Mouse (Mus musculus) forebrain, embryonic 12.5 days (tissue): Measurements from ENCODE around the gene Tgfb1. TPM values are rescaled to one million over a fixed set of nuclear protein-coding genes. Genes with fewer than 3 reads are reported as not detected.

Experiments
- ATAC-seq: fragments of 200-750 bp; cut with Nextera tagmentation; 2 replicates; pipeline ENCODE4 v1.8.0; 2017; ENCODE audit warnings: moderate TSS enrichment; ENCODE audit not compliant: low FRiP score
- H3K27ac ChIP-seq: fragments of 300-500 bp; sonication (generic); 2 replicates; pipeline ENCODE4 v1.5.1; 2016; ENCODE audit warnings: mild to moderate bottlenecking
- H3K27me3 ChIP-seq: fragments of 300-500 bp; sonication (generic); 2 replicates; pipeline ENCODE4 v1.6.1; 2016; ENCODE audit warnings: mild to moderate bottlenecking
- H3K36me3 ChIP-seq: fragments of 300-500 bp; sonication (generic); replicated peaks from 2 replicates; pipeline ENCODE4 v1.6.1; 2016; ENCODE audit warnings: mild to moderate bottlenecking
- H3K4me1 ChIP-seq: fragments of 300-500 bp; sonication (generic); 2 replicates; pipeline ENCODE4 v1.6.1; 2016
- H3K4me2 ChIP-seq: fragments of 300-500 bp; sonication (generic); 2 replicates; pipeline ENCODE4 v1.6.1; 2016; ENCODE audit warnings: mild to moderate bottlenecking, moderate library complexity
- H3K4me3 ChIP-seq: fragments of 300-500 bp; sonication (generic); replicated peaks from 2 replicates; pipeline ENCODE4 v1.5.1; 2016; ENCODE audit warnings: mild to moderate bottlenecking
- H3K9ac ChIP-seq: fragments of 300-500 bp; sonication (generic); 2 replicates; pipeline ENCODE4 v1.6.1; 2016; ENCODE audit warnings: mild to moderate bottlenecking
- H3K9me3 ChIP-seq: fragments of 300-500 bp; sonication (generic); 2 replicates; pipeline ENCODE4 v1.6.1; 2016
- WGBS: fragments of 180-500 bp; shearing (Covaris S2); methylation state at CpG from one replicate; pipeline ENCODE4 v1.1.7; 2016; 5-methylcytosine and 5-hydroxymethylcytosine counted together
- polyA plus RNA-seq: library from polyadenylated mRNA; unstranded; fragments of >200 nt; fragmentation: Nextera tagmentation; extraction: Ambion mirVana; gene quantifications from 2 replicates; pipeline ENCODE4 v1.2.1, GENCODE M21; 2016

Gene Tgfb1
- polyA plus RNA-seq, 1 experiment from 2014 or later, result 1.3 TPM

GRCm38 (mm10) chr7:25657785-25658184 lies 29.0 kb upstream of the Tgfb1 start:
- no peaks in the 10 kb centered on the region for H3K9me3 ChIP-seq
- no peaks in the 10 kb centered on the region for H3K36me3 ChIP-seq
- peaks cover 23% of the 10 kb centered on the region for H3K4me1 ChIP-seq
- peak overlapping the region; percentile 53 for H3K9ac ChIP-seq
- 42% methylated on average over 10 of the region's 10 CpGs for WGBS
- no peak overlapping the region for H3K27ac ChIP-seq
- H3K4me3 ChIP-seq, result peak overlapping the region; percentile 66
- no peaks in the 10 kb centered on the region for H3K27me3 ChIP-seq
- ATAC-seq, result no peak
- H3K4me2 ChIP-seq, result peak overlapping the region; percentile 73

- ATAC-seq, result peak; percentile 99
- peak within 1 kb of the TSS; percentile 63 for H3K27ac ChIP-seq
Measured at GRCm38 (mm10) chr7:25658657-25659472, 27.9 kb upstream of the Tgfb1 start, which contains the start of the genes Bckdha and Exosc5. TSS of gene Bckdha (minus strand) at chr7:25658981. TSS of gene Exosc5 (plus strand) at chr7:25659164.

GRCm38 (mm10) chr7:25666381-25666780 lies 20.4 kb upstream of the Tgfb1 start:
- ATAC-seq, result no peak
- H3K4me1 ChIP-seq, result no peaks in the 10 kb centered on the region
- H3K4me3 ChIP-seq, result no peak overlapping the region
- H3K9ac ChIP-seq, result no peak overlapping the region
- no peaks in the 10 kb centered on the region for H3K27me3 ChIP-seq
- H3K9me3 ChIP-seq, result no peaks in the 10 kb centered on the region
- no peak overlapping the region for H3K4me2 ChIP-seq
- no peak overlapping the region for H3K27ac ChIP-seq
- peaks cover 49% of the 10 kb centered on the region for H3K36me3 ChIP-seq
- WGBS, result 95% methylated on average over 8 of the region's 8 CpGs

More at GRCm38 (mm10) chr7:25658657-25659472, 27.9 kb upstream of the Tgfb1 start, which contains the start of the genes Bckdha and Exosc5:
- 0% methylated on average over 50 of the region's 50 CpGs for WGBS
- Histone ChIP-seq H3K36me3 (peaks cover 7% of the 10 kb centered on the region), H3K9me3 (no peaks in the 10 kb centered on the region), H3K4me2 (peak within 1 kb of the TSS; percentile 73), H3K4me3 (peak within 1 kb of the TSS; percentile 66), H3K4me1 (peaks cover 23% of the 10 kb centered on the region), H3K27me3 (no peaks in the 10 kb centered on the region), H3K9ac (peak within 1 kb of the TSS; percentile 62)

GRCm38 (mm10) chr7:25669158-25669557 lies 17.6 kb upstream of the Tgfb1 start:
- Histone ChIP-seq H3K4me3 (no peak overlapping the region), H3K4me2 (no peak overlapping the region), H3K9me3 (no peaks in the 10 kb centered on the region), H3K27me3 (peaks cover 13% of the 10 kb centered on the region), H3K36me3 (peaks cover 38% of the 10 kb centered on the region), H3K27ac (no peak overlapping the region), H3K9ac (no peak overlapping the region), H3K4me1 (no peaks in the 10 kb centered on the region)
- 86% methylated on average over 10 of the region's 10 CpGs for WGBS
- ATAC-seq, result no peak

- no peak overlapping the region for H3K27ac ChIP-seq
- peaks cover 34% of the 10 kb centered on the region for H3K36me3 ChIP-seq
- H3K4me1 ChIP-seq, result peaks cover 4% of the 10 kb centered on the region; the same call in 1 of the 2 replicates
- no peak overlapping the region for H3K4me2 ChIP-seq
- peaks cover 18% of the 10 kb centered on the region for H3K27me3 ChIP-seq
- no peak overlapping the region for H3K9ac ChIP-seq
- H3K9me3 ChIP-seq, result no peaks in the 10 kb centered on the region
- ATAC-seq, result no peak
- H3K4me3 ChIP-seq, result no peak overlapping the region
- 82% methylated on average over 9 of the region's 9 CpGs for WGBS
Measured at GRCm38 (mm10) chr7:25669631-25670030, 17.2 kb upstream of the Tgfb1 start.

GRCm38 (mm10) chr7:25670096-25670495 lies 16.7 kb upstream of the Tgfb1 start:
- no peak overlapping the region for H3K9ac ChIP-seq
- H3K36me3 ChIP-seq, result peaks cover 29% of the 10 kb centered on the region
- H3K27me3 ChIP-seq, result peaks cover 23% of the 10 kb centered on the region
- H3K4me2 ChIP-seq, result no peak overlapping the region
- WGBS, result 87% methylated on average over 4 of the region's 4 CpGs
- H3K4me3 ChIP-seq, result no peak overlapping the region
- no peaks in the 10 kb centered on the region for H3K9me3 ChIP-seq
- ATAC-seq, result no peak
- peaks cover 8% of the 10 kb centered on the region for H3K4me1 ChIP-seq
- no peak overlapping the region for H3K27ac ChIP-seq

GRCm38 (mm10) chr7:25671686-25672085 lies 15.1 kb upstream of the Tgfb1 start:
- Histone ChIP-seq H3K4me1 (peaks cover 9% of the 10 kb centered on the region), H3K27ac (no peak overlapping the region)
- 86% methylated on average over 2 of the region's 2 CpGs for WGBS

GRCm38 (mm10) chr7:25672442-25672841 lies 14.4 kb upstream of the Tgfb1 start:
- no peak for ATAC-seq
- 55% methylated on average over 4 of the region's 4 CpGs for WGBS

More at GRCm38 (mm10) chr7:25671686-25672085, 15.1 kb upstream of the Tgfb1 start:
- Histone ChIP-seq H3K36me3 (peaks cover 18% of the 10 kb centered on the region), H3K9me3 (no peaks in the 10 kb centered on the region), H3K4me3 (no peak overlapping the region), H3K9ac (no peak overlapping the region), H3K4me2 (no peak overlapping the region), H3K27me3 (peaks cover 38% of the 10 kb centered on the region)
- no peak for ATAC-seq

GRCm38 (mm10) chr7:25674297-25674696 lies 12.5 kb upstream of the Tgfb1 start:
- peak overlapping the region; percentile 50; the same call in 1 of the 2 replicates for H3K4me2 ChIP-seq
- peaks cover 47% of the 10 kb centered on the region for H3K27me3 ChIP-seq

More at GRCm38 (mm10) chr7:25672442-25672841, 14.4 kb upstream of the Tgfb1 start:
- Histone ChIP-seq H3K9ac (no peak overlapping the region), H3K4me2 (no peak overlapping the region), H3K4me3 (no peak overlapping the region), H3K9me3 (no peaks in the 10 kb centered on the region), H3K27ac (no peak overlapping the region), H3K36me3 (peaks cover 15% of the 10 kb centered on the region), H3K27me3 (peaks cover 42% of the 10 kb centered on the region), H3K4me1 (peaks cover 9% of the 10 kb centered on the region)

GRCm38 (mm10) chr7:25674719-25675300 lies 12.0 kb upstream of the Tgfb1 start, which contains the start of gene Tmem91:
TSS of gene Tmem91 (minus strand) at chr7:25675166.
- Histone ChIP-seq H3K9me3 (no peaks in the 10 kb centered on the region), H3K4me2 (peak within 1 kb of the TSS; percentile 50), H3K4me1 (peaks cover 9% of the 10 kb centered on the region), H3K9ac (peak within 1 kb of the TSS; percentile 40; the same call in 1 of the 2 replicates), H3K4me3 (peak within 1 kb of the TSS; percentile 31), H3K27me3 (peaks cover 48% of the 10 kb centered on the region), H3K27ac (no peak within 1 kb of the TSS), H3K36me3 (no peaks in the 10 kb centered on the region)
- 0 out of 2 replicates have a peak, but pooled peaks have one; percentile 27 for ATAC-seq
- 3% methylated on average over 29 of the region's 29 CpGs for WGBS

More at GRCm38 (mm10) chr7:25674297-25674696, 12.5 kb upstream of the Tgfb1 start:
- Histone ChIP-seq H3K4me3 (no peak overlapping the region), H3K27ac (no peak overlapping the region), H3K9ac (no peak overlapping the region), H3K9me3 (no peaks in the 10 kb centered on the region), H3K4me1 (peaks cover 9% of the 10 kb centered on the region), H3K36me3 (no peaks in the 10 kb centered on the region)
- 24% methylated on average over 9 of the region's 9 CpGs for WGBS
- ATAC-seq, result no peak

- Histone ChIP-seq H3K9ac (no peak overlapping the region), H3K27me3 (peaks cover 48% of the 10 kb centered on the region)
Measured at GRCm38 (mm10) chr7:25675405-25675804, 11.4 kb upstream of the Tgfb1 start.

GRCm38 (mm10) chr7:25676085-25676781 lies 10.6 kb upstream of the Tgfb1 start:
- peak; percentile 21; the same call in 1 of the 2 replicates for ATAC-seq
- Histone ChIP-seq H3K4me2 (no peak overlapping the region), H3K4me1 (peaks cover 16% of the 10 kb centered on the region), H3K9ac (no peak overlapping the region), H3K27ac (peak overlapping the region; percentile 53), H3K9me3 (no peaks in the 10 kb centered on the region), H3K4me3 (no peak overlapping the region), H3K27me3 (peaks cover 48% of the 10 kb centered on the region), H3K36me3 (no peaks in the 10 kb centered on the region)
- WGBS, result 72% methylated on average over 15 of the region's 15 CpGs

More at GRCm38 (mm10) chr7:25675405-25675804, 11.4 kb upstream of the Tgfb1 start:
- peaks cover 13% of the 10 kb centered on the region for H3K4me1 ChIP-seq
- no peak overlapping the region for H3K27ac ChIP-seq
- peak overlapping the region; percentile 50; the same call in 1 of the 2 replicates for H3K4me2 ChIP-seq
- H3K4me3 ChIP-seq, result peak overlapping the region; percentile 31; the same call in 1 of the 2 replicates
- no peaks in the 10 kb centered on the region for H3K36me3 ChIP-seq
- 57% methylated on average over 6 of the region's 6 CpGs for WGBS
- H3K9me3 ChIP-seq, result no peaks in the 10 kb centered on the region
- no peak for ATAC-seq
